Mouse (Mus musculus) bone marrow macrophage, adult 2 months (primary cell): ENCODE data around the gene Psmd6. TPM values are rescaled to one million over a fixed set of nuclear protein-coding genes. Genes with fewer than 3 reads are reported as not detected.

Source experiments
- H3K27ac ChIP-seq: 2 replicates; pipeline ENCODE4 v1.5.1; 2012; ENCODE audit warnings: low read depth, low read length; ENCODE audit not compliant: insufficient read depth
- H3K4me1 ChIP-seq: 2 replicates; pipeline ENCODE4 v1.6.1; 2012; ENCODE audit warnings: low read length; ENCODE audit not compliant: control insufficient read depth, insufficient read depth
- H3K4me3 ChIP-seq: 2 replicates; pipeline ENCODE4 v1.5.1; 2012; ENCODE audit warnings: mild to moderate bottlenecking, low read length, moderate library complexity; ENCODE audit not compliant: insufficient read depth
- CTCF ChIP-seq: IDR thresholded peaks from 2 replicates; pipeline ENCODE4 v1.5.1; 2012; ENCODE audit warnings: low read depth, mild to moderate bottlenecking, low read length, moderate library complexity
- POLR2A ChIP-seq: IDR thresholded peaks from 2 replicates; pipeline ENCODE4 v1.6.1; 2012; ENCODE audit warnings: mild to moderate bottlenecking, low read depth, low read length, borderline replicate concordance
- polyA plus RNA-seq: library from polyadenylated mRNA; stranded (reverse); fragments of >200 nt; gene quantifications from 2 replicates; pipeline ENCODE4 v1.2.4, GENCODE M21; 2012; ENCODE audit not compliant: missing spikeins, insufficient read depth, insufficient read length

Gene Psmd6
- polyA plus RNA-seq: 73.8 and 82.9 TPM in 2 replicates

- peaks cover 4% of the 10 kb centered on the region; the same call in 1 of the 2 replicates for H3K4me1 ChIP-seq
- H3K27ac ChIP-seq: peak within 1 kb of the TSS; percentile 49
- peak; percentile 84 for TF ChIP-seq CTCF
- no peak for TF ChIP-seq POLR2A
- H3K4me3 ChIP-seq: peak within 1 kb of the TSS; percentile 99
These were observed at the start of gene Psmd6 for GRCm38 (mm10) chr14:14120230-14121096. Gene Psmd6 (minus strand): TSS chr14:14120984.

GRCm38 (mm10) chr14:14110710-14111109, 10.1 kb downstream of the Psmd6 start:
- Histone ChIP-seq H3K27ac (no peak overlapping the region), H3K4me1 (no peaks in the 10 kb centered on the region), H3K4me3 (no peak overlapping the region)
- TF ChIP-seq CTCF: no peak
- TF ChIP-seq POLR2A: no peak

GRCm38 (mm10) chr14:14104930-14105318, 15.9 kb downstream of the Psmd6 start:
- no peak overlapping the region for H3K4me3 ChIP-seq
- TF ChIP-seq POLR2A (no peak), CTCF (no peak)
- no peak overlapping the region for H3K27ac ChIP-seq
- H3K4me1 ChIP-seq: peaks cover 10% of the 10 kb centered on the region

- H3K4me1 ChIP-seq: peaks cover 10% of the 10 kb centered on the region
- no peak for TF ChIP-seq POLR2A
- TF ChIP-seq CTCF: no peak
- H3K4me3 ChIP-seq: no peak overlapping the region
- H3K27ac ChIP-seq: no peak overlapping the region
These were observed 16.4 kb downstream of the Psmd6 start for GRCm38 (mm10) chr14:14104213-14104929.

- TF ChIP-seq POLR2A (no peak), CTCF (no peak)
- peaks cover 10% of the 10 kb centered on the region for H3K4me1 ChIP-seq
- H3K4me3 ChIP-seq: no peak overlapping the region
These were observed 19.5 kb downstream of the Psmd6 start for GRCm38 (mm10) chr14:14101296-14101695.

GRCm38 (mm10) chr14:14100773-14101280, 20.0 kb downstream of the Psmd6 start:
- TF ChIP-seq POLR2A: no peak
- TF ChIP-seq CTCF: no peak
- H3K27ac ChIP-seq: no peak overlapping the region
- H3K4me1 ChIP-seq: peaks cover 10% of the 10 kb centered on the region
- no peak overlapping the region for H3K4me3 ChIP-seq

More at GRCm38 (mm10) chr14:14101296-14101695, 19.5 kb downstream of the Psmd6 start:
- no peak overlapping the region for H3K27ac ChIP-seq

- Histone ChIP-seq H3K4me3 (no peak overlapping the region), H3K27ac (no peak overlapping the region), H3K4me1 (no peaks in the 10 kb centered on the region)
- TF ChIP-seq POLR2A (no peak), CTCF (peak; percentile 75)
These were observed 22.3 kb downstream of the Psmd6 start for GRCm38 (mm10) chr14:14098330-14098980.

- Histone ChIP-seq H3K4me3 (no peak overlapping the region), H3K4me1 (peaks cover 9% of the 10 kb centered on the region), H3K27ac (no peak overlapping the region)
- TF ChIP-seq POLR2A (no peak), CTCF (no peak)
These were observed 30.2 kb downstream of the Psmd6 start for GRCm38 (mm10) chr14:14090571-14090970.

GRCm38 (mm10) chr14:14088016-14088791, 32.6 kb downstream of the Psmd6 start:
- peaks cover 9% of the 10 kb centered on the region for H3K4me1 ChIP-seq
- TF ChIP-seq CTCF (no peak), POLR2A (no peak)
- no peak overlapping the region for H3K4me3 ChIP-seq
- H3K27ac ChIP-seq: no peak overlapping the region
